Mouse (Mus musculus) hematopoietic stem cell, adult 5-6 weeks (primary cell): Measurements from ENCODE around the gene Flii. TPM values are rescaled to one million over a fixed set of nuclear protein-coding genes. Genes with fewer than 3 reads are reported as not detected.
A peak's percentile ranks its signal among the peaks of the same experiment; 100 is the strongest.

Source experiments
- ATAC-seq, 2 experiments: fragments of 125-278 bp in 1 of 2; replicated peaks in 1 of 2; 2 replicates each; pipeline ENCODE4 v1.8.0; 2016 to 2017; ENCODE audit warnings: inconsistent platforms in 2 of 2, mild to moderate bottlenecking in 2 of 2, moderate number of reproducible peaks in 2 of 2, low read depth in 1 of 2, moderate TSS enrichment in 1 of 2; ENCODE audit not compliant: low FRiP score in 2 of 2, poor library complexity in 2 of 2, severe bottlenecking in 2 of 2, insufficient read depth in 1 of 2, low TSS enrichment in 1 of 2
- total RNA-seq: library from RNA; stranded (forward); fragments of 172-1452, 232-1000 nt; gene quantifications from 2 replicates; pipeline ENCODE4 v1.2.3, GENCODE M21; 2017

The Flii gene
- 93.8 and 132 TPM in 2 replicates for total RNA-seq

- ATAC-seq, result peak; percentile 9 to 37; a peak in 2 of 4 replicates
Measured at GRCm38 (mm10) chr11:60726601-60727391, at the start of gene Flii. TSS of gene Flii (minus strand) at chr11:60727263.

- no peak for ATAC-seq
Measured at GRCm38 (mm10) chr11:60776107-60776828, 49.2 kb upstream of the Flii start.

GRCm38 (mm10) chr11:60775578-60775977 lies 48.5 kb upstream of the Flii start:
- no peak for ATAC-seq

- ATAC-seq, result no peak
Measured at GRCm38 (mm10) chr11:60774841-60775240, 47.8 kb upstream of the Flii start.

GRCm38 (mm10) chr11:60774158-60774689 lies 47.2 kb upstream of the Flii start:
- ATAC-seq, result no peak

- no peak for ATAC-seq
Measured at GRCm38 (mm10) chr11:60772161-60772560, 45.1 kb upstream of the Flii start.

GRCm38 (mm10) chr11:60770776-60771175 lies 43.7 kb upstream of the Flii start:
- no peak for ATAC-seq

GRCm38 (mm10) chr11:60769322-60769721 lies 42.3 kb upstream of the Flii start:
- peak; percentile 91 to 94 for ATAC-seq

- no peak for ATAC-seq
Measured at GRCm38 (mm10) chr11:60766969-60767368, 39.9 kb upstream of the Flii start.

GRCm38 (mm10) chr11:60761681-60762080 lies 34.6 kb upstream of the Flii start:
- no peak for ATAC-seq

- no peak for ATAC-seq
Measured at GRCm38 (mm10) chr11:60755570-60755969, 28.5 kb upstream of the Flii start.

- ATAC-seq, result no peak
Measured at GRCm38 (mm10) chr11:60740321-60740720, 13.3 kb upstream of the Flii start.

- no peak for ATAC-seq
Measured at GRCm38 (mm10) chr11:60737450-60737849, 10.4 kb upstream of the Flii start.

- no peak for ATAC-seq
Measured at GRCm38 (mm10) chr11:60736491-60736890, 9.4 kb upstream of the Flii start.

- no peak for ATAC-seq
Measured at GRCm38 (mm10) chr11:60735191-60735590, 8.1 kb upstream of the Flii start.

- no peak for ATAC-seq
Measured at GRCm38 (mm10) chr11:60734206-60734605, 7.1 kb upstream of the Flii start.

- ATAC-seq, result no peak
Measured at GRCm38 (mm10) chr11:60731251-60731650, 4.2 kb upstream of the Flii start.

- ATAC-seq, result no peak
Measured at GRCm38 (mm10) chr11:60730169-60730568, 3.1 kb upstream of the Flii start.
